17 mouse cellular contexts compared by ENCODE assay signal in the genomic region with DNA sequence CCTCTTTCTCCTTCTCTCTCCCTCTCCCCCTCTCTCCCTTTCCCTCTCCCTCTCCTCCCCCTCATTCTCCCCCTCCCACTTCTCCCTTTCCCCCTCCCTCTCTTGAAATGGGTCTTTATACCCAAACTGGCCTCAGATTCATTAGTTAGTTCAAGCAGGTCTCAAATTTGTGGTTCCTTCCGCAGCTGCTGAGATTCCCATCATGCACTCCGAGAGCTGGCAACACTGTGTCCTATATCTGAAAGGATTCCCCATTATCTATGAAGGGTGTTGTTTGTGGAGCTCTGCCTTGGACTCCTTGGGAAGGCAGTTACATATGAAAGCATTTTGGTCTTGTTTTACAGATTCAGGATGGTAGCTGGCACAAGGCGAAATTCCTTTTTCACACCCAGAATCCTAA.
"Had no signal": no experiment of that assay in that cellular context is flagged by ENCODE, and none has a peak within 500 bp of the region (broad histone marks: within the 10 kb centered on the region; RNA-seq: fewer than 3 reads in every experiment).

No protein-coding gene starts in this region.

- H3K9ac ChIP-seq: limb, embryonic 15.5 days; liver, embryonic 12.5 days; lung, embryonic 14.5 days; neural tube, embryonic 12.5 days had no signal

- ATAC-seq: liver, embryonic 12.5 days had no signal

- DNase-seq: kidney, adult 11 months; kidney, adult 9 months; kidney, postnatal 36 days; layer of hippocampus, adult 9-11 months; layer of hippocampus, postnatal 36 days; lung, embryonic 14.5 days; lung, postnatal 10 days; lung, postnatal 4 days; midbrain, embryonic 14.5 days; thymus, adult 2 months; thymus, postnatal 25 days had no signal

- H3K9me3 ChIP-seq: limb, embryonic 15.5 days; liver, embryonic 12.5 days; megakaryocyte, embryonic 14.5 days; neural tube, embryonic 12.5 days had no signal

- H3K4me2 ChIP-seq: limb, embryonic 15.5 days; liver, embryonic 12.5 days; lung, embryonic 14.5 days; neural tube, embryonic 12.5 days had no signal

- H3K27me3 ChIP-seq: limb, embryonic 15.5 days; liver, embryonic 12.5 days; megakaryocyte, embryonic 14.5 days; neural tube, embryonic 12.5 days had no signal

- H3K4me1 ChIP-seq: liver, embryonic 12.5 days; megakaryocyte, embryonic 14.5 days; neural tube, embryonic 12.5 days had no signal

- H3K36me3 ChIP-seq: limb, embryonic 15.5 days; liver, embryonic 12.5 days; neural tube, embryonic 12.5 days had no signal

- H3K4me3 ChIP-seq: limb, embryonic 15.5 days; liver, embryonic 12.5 days; megakaryocyte, embryonic 14.5 days; neural tube, embryonic 12.5 days had no signal

- H3K27ac ChIP-seq: kidney, postnatal 0 days; limb, embryonic 15.5 days; liver, embryonic 12.5 days; neural tube, embryonic 12.5 days; stomach, postnatal 0 days had no signal
